Mouse (Mus musculus): ENCODE measurements around the gene Gm10681.
"Not testable (repeated sequence)": the region's sequence is repeated elsewhere in the genome, so short reads cannot be mapped to it uniquely, and the experiment has no call there.

Gene Gm10681

DNA sequence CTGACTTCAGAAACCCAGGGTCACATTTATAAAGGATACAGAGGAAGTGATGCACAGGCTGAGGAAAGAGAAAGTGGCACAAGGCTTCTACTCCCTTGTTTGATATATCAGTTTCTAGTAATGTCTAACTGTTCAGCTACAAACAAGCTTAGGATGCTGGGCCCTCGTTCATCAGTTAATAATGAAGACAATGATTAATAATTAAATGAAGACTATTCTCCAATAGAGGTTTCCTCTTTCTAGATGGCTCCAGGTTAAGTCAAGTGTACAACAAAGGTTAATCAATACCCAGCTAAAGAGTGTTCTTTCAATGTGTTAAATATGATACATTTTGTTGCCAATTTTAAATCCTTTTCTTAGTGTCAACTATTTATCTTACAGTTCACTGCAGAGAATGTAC, 78.2 kb downstream of the Gm10681 start, which contains the start of gene Hsd3b4:
Gene Hsd3b4 (minus strand): TSS at position 101 of the 400 bp plus-strand sequence.
- intact Hi-C loops (cut with DNase I), result not testable (repeated sequence)

DNA sequence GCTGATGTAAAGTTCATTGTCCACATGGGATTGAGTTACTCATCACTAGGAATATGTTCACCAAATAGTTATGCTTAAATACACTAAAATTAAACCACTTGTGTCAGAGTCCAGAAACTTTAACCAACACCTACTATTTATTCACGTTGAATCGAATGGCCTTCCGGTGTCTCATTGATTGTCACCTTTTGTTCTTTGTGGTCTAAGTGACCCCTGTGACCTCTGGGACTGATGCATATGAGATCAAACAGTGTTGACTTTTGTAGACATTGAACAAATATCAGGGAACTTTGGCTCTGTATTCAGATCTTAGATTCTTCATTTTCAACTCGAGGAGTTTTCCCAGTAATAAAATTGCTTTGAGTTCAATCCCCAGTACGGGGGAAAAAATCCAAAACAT, 81.4 kb downstream of the Gm10681 start:
- intact Hi-C loops (cut with DNase I), result not testable (repeated sequence)

Data from adrenal gland (tissue).